In genomic region chr12:40217776-40218175, GRCm38 (mm10) we compare ENCODE assay signal across 20 mouse cellular contexts. TPM values are rescaled to one million over a fixed set of nuclear protein-coding genes. Genes with fewer than 3 reads are reported as not detected.
"Had no signal": no experiment of that assay in that cellular context is flagged by ENCODE, and none has a peak within 500 bp of the region (broad histone marks: within the 10 kb centered on the region; RNA-seq: fewer than 3 reads in every experiment).

No protein-coding gene starts in this region.

- H3K27ac ChIP-seq: lung, embryonic 15.5 days; midbrain, embryonic 10.5 days; midbrain, embryonic 13.5 days; neural tube, embryonic 13.5 days; neural tube, embryonic 15.5 days had no signal

- H3K4me2 ChIP-seq: lung, embryonic 15.5 days; midbrain, embryonic 13.5 days; neural tube, embryonic 13.5 days; neural tube, embryonic 15.5 days had no signal

- H3K9me3 ChIP-seq: lung, embryonic 15.5 days; midbrain, embryonic 10.5 days; midbrain, embryonic 13.5 days; neural tube, embryonic 13.5 days; neural tube, embryonic 15.5 days had no signal

- H3K27me3 ChIP-seq: lung, embryonic 15.5 days; midbrain, embryonic 13.5 days; neural tube, embryonic 13.5 days; neural tube, embryonic 15.5 days had no signal

- H3K4me3 ChIP-seq: lung, embryonic 15.5 days; midbrain, embryonic 10.5 days; midbrain, embryonic 13.5 days; myocyte; neural tube, embryonic 13.5 days; neural tube, embryonic 15.5 days had no signal

- H3K9ac ChIP-seq: lung, embryonic 15.5 days; midbrain, embryonic 13.5 days; neural tube, embryonic 13.5 days; neural tube, embryonic 15.5 days had no signal

- ATAC-seq: midbrain, embryonic 13.5 days; midbrain, embryonic 16.5 days had no signal

- DNase-seq: lung, adult 18-20 months; lung, postnatal 10 days; lung, postnatal 4 days; retina, postnatal 1 day; right cerebral cortex, adult 18-20 months; right cerebral cortex, postnatal 25 days; right cerebral cortex, postnatal 4 days; spleen, adult 18-20 months; thymus, adult 18-20 months; thymus, postnatal 14 days; thymus, postnatal 36 days had no signal

RNA-seq across cellular contexts. Expression of gene Lsmem1, which starts 18.5 kb away (rescaled TPM):
- polyA plus RNA-seq: midbrain, embryonic 10.5 days; midbrain, embryonic 13.5 days; midbrain, embryonic 16.5 days; small intestine, adult 2 months; stomach, embryonic 14.5 days had no signal
